Mouse (Mus musculus) gastrocnemius, adult 2 months (tissue): ENCODE measurements around the gene Rps6ka2. TPM values are rescaled to one million over a fixed set of nuclear protein-coding genes. Genes with fewer than 3 reads are reported as not detected.

Experiments
- DNase-seq: peaks from one replicate; pipeline ENCODE4 v3.0.0; 2022
- H3K27ac ChIP-seq: fragments of 200-600 bp; 2 replicates; pipeline ENCODE4 v1.8.1; 2022; ENCODE audit warnings: mild to moderate bottlenecking
- H3K4me3 ChIP-seq: fragments of 200-600 bp; 2 replicates; pipeline ENCODE4 v1.8.1; 2022; ENCODE audit warnings: mild to moderate bottlenecking, moderate library complexity
- CTCF ChIP-seq: fragments of 200-600 bp; IDR thresholded peaks from 2 replicates; pipeline ENCODE4 v1.8.1; 2022; ENCODE audit warnings: antibody characterized with exemption, mild to moderate bottlenecking, moderate library complexity
- intact Hi-C: fragments of 180-260 bp; cut with DNase I; formaldehyde crosslinking; loops from one replicate; pipeline ENCODE4 v1.15.1; 2025
- total RNA-seq, 2 experiments: library from RNA; stranded (reverse); gene quantifications; 2 replicates each; pipeline ENCODE4 v1.2.3; 2021

The Rps6ka2 gene
- total RNA-seq, 2 experiments from 2014 or later: 86.7 to 120 TPM

DNA sequence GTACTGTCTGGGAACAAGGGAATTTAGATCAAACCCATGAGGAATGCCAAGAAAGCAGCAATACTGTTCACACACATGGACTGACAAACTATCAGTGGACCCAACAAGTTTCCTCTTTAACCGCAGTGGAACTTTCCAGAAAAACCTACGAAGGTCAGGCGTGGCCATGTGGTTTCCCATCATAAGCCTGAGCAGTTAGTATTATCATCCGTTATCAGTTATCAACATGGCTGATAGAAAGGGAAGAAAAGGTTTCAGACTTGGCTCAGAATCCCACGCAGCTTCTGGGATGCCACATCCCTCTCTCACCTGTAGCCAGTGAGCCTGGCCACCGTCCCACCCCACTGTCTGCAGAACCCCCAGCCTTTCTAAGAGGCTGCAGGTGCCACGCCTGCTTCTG is 23.4 kb upstream of the Rps6ka2 start:
- no peak overlapping the region for H3K27ac ChIP-seq
- H3K4me3 ChIP-seq: no peak overlapping the region
- intact Hi-C loops: loop anchor here (10.0 kb wide), 1 partner anchor 128 kb away; no protein-coding TSS in a partner anchor
- DNase-seq: no peak
- TF ChIP-seq CTCF: no peak

DNA sequence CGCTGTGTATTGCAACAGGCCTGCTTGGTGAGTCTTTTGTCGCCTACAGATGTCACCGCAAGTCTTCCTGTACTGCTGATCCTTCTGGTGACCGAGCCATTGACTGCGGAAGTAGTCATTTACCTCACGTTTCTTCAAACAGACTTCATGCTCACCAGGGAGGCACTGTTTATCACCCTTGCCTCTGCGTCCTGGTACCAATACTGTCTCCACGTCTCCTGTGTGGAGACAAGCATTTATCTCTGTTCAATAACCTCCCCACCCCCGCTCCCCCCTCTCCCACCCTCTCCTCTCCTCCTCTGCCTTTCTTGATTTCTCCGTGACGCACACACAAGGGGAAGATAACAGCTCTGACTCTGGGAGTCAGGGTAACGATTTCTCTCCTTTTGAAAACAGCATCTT is 22.0 kb upstream of the Rps6ka2 start:
- Histone ChIP-seq H3K4me3 (no peak overlapping the region), H3K27ac (no peak overlapping the region)
- no peak for DNase-seq
- TF ChIP-seq CTCF: no peak
- intact Hi-C loops: loop anchor here (10.0 kb wide), 1 partner anchor 127 kb away; no protein-coding TSS in a partner anchor

DNA sequence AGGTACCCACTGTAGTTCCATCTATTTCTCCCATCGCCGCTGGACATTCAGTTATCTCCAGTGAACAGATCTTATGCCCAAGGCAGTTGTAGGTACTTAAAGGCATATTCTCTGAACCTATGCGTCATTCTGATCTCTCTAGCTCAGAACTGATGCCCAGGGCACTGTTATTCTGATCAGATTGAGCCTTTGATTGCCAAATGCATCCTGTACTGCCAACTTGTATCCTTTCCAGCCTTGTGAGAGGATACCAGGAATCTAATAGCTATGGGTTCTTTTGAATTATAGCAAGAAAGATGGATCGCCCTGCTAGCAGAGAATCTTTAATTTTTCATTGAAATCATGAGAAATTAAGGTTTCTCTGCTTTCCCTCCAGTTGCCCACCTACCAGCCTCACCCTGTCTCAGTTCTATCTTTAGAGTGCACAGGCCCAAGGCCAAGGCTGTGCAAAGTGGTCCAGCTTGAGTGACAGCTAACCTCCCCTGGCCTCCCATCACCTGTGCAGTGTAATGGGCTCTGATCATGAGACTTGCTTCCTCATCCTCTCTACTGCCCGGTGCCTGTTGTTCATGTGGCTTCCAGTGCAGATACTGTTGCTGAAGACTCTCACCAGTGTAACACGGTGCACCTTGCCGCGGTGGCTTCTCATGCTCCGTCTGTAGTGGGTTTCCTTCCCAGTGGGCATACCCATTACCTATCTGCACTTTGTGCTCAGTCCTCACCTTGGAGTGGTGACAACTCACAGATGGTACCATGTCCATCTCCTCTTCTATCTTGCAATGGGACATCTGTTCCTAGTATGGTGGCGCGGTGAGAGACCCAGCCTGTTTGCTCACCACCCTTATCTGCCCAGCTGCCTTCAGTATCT is 20.4 kb upstream of the Rps6ka2 start:
- intact Hi-C loops: loop anchor here (10.0 kb wide), 1 partner anchor 125 kb away; no protein-coding TSS in a partner anchor
- no peak for TF ChIP-seq CTCF
- no peak overlapping the region for H3K4me3 ChIP-seq

DNA sequence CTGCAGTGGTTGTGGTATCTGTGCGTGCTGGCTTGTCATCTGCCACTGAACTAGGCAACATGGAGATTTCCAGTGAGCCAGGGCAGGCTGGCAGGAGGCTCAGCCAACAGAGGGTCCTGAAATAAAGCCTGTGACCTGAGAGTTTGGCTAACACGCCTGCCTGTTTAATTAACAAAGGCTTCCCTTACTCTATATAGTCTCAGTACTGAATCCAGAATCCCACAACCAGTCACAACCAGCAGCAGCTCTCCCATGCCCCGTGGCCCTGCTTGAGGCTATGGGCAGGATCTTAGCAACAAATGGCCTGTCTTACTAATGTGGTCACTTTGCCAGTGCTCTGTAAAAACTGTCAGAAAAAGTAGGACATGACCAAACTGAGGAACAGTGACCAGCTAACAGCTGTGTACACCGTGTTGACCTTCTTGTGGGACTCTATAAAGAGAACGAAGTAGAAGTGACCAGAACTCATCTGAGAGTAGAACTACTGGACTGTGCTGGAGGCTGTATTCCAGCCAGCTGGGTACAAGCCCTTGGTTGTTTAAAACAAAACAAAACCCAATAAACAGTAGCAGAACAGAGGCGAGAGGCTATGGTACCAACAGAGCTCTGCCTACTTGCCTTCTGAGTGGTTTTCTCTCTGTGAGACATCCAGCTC is 18.3 kb upstream of the Rps6ka2 start:
- Histone ChIP-seq H3K4me3 (no peak overlapping the region), H3K27ac (peak overlapping the region; percentile 28; the same call in 1 of the 2 replicates)
- intact Hi-C loops: no loop called here
- DNase-seq: no peak
- TF ChIP-seq CTCF: no peak

More for the DNA sequence above, 20.4 kb upstream of the Rps6ka2 start:
- no peak overlapping the region for H3K27ac ChIP-seq
- DNase-seq: no peak

DNA sequence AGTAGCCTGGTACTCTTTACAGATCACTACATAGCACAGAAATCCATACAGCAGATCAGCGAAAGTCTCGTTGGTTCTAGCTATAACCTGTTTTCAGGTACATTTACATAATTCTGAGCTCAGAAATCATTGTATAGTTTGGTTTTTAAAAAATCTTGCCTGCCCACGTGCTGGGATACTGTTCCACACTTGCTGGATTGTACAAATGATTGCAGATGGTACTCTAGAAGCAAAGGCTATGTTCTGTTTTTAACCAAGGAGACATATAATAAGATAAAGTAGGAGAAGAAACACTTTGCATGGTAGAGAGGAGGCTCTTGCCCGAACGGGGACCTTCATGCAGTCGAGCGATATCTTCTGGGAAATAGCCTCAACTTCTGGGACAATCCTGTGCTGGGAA is 17.3 kb upstream of the Rps6ka2 start:
- DNase-seq: no peak
- no peak overlapping the region for H3K27ac ChIP-seq
- intact Hi-C loops: no loop called here
- no peak for TF ChIP-seq CTCF
- H3K4me3 ChIP-seq: no peak overlapping the region

DNA sequence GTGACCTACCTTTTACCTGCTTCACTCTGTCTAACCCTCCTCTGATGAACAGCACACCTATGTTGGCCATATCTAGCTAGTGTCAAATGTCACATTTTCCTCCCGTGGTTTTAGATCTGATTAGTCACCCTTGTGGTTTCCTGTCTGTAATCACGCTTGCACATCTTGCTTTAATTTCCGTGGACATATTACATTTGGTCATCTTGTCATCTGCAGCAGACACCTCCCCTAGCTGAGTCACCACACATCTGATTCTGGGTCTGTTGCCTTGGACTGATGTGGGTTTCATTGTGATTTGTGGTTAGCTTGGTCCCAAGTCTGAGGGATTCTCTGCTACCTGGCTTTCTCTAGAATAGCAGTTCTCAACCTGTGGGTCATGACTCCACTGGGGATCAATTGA is 6.0 kb upstream of the Rps6ka2 start:
- H3K27ac ChIP-seq: no peak overlapping the region
- no peak for TF ChIP-seq CTCF
- intact Hi-C loops: no loop called here
- H3K4me3 ChIP-seq: no peak overlapping the region
- DNase-seq: no peak

DNA sequence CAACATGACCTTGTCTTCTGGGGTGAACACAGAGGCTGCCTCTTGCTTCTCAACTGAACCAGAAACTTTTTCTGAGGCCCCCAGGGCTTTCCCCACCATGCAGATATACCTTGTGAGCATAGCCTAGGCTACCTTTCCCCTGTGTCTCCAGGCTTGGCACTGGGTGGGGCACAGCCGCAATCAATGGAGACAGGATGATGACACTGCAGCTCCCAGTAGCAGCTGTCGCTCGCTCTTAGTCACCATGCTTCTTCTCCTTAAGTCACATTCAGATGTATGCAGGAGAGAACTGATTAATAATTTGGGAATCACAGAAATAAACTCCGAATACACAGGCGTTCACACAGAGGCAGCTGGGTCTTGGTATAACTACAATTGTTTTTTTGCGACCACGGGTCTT is 4.4 kb upstream of the Rps6ka2 start:
- Histone ChIP-seq H3K4me3 (no peak overlapping the region), H3K27ac (no peak overlapping the region)
- DNase-seq: no peak
- TF ChIP-seq CTCF: no peak
- intact Hi-C loops: no loop called here

DNA sequence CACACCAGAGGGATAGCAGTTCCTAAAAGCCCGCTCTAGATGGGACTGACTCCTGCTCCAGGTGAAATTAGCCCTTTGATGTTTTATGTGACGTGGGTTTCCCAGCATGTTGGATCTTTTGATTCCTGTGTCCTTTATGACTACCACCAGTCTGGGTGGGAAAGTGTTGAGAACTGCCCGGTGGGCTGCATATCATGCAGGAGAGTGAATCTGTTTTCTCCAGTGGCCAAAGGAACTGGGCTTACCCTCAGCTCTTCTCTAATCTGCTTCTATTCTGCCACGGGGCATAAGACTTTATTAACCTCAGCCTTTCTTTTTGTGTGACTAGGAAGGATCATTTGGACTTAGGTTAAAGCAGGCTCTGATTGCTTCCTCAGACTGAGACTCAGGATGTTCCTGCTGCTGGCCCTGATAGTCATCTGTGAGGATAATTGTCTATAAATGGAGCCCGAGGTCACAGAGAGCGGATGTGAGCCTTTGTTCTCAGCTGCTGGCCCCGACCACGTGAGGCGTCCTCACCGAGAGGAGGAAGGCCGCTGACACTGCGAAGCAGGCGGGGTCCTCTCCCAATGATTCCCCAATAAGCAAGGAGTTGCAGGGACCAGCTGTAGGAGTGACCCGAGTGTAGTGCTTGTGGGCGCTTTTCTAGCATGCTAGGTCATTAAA is 821 bp upstream of the Rps6ka2 start:
- no peak for TF ChIP-seq CTCF
- Histone ChIP-seq H3K4me3 (peak overlapping the region; percentile 90), H3K27ac (peak overlapping the region; percentile 90)
- peak; percentile 75 for DNase-seq
- intact Hi-C loops: no loop called here

DNA sequence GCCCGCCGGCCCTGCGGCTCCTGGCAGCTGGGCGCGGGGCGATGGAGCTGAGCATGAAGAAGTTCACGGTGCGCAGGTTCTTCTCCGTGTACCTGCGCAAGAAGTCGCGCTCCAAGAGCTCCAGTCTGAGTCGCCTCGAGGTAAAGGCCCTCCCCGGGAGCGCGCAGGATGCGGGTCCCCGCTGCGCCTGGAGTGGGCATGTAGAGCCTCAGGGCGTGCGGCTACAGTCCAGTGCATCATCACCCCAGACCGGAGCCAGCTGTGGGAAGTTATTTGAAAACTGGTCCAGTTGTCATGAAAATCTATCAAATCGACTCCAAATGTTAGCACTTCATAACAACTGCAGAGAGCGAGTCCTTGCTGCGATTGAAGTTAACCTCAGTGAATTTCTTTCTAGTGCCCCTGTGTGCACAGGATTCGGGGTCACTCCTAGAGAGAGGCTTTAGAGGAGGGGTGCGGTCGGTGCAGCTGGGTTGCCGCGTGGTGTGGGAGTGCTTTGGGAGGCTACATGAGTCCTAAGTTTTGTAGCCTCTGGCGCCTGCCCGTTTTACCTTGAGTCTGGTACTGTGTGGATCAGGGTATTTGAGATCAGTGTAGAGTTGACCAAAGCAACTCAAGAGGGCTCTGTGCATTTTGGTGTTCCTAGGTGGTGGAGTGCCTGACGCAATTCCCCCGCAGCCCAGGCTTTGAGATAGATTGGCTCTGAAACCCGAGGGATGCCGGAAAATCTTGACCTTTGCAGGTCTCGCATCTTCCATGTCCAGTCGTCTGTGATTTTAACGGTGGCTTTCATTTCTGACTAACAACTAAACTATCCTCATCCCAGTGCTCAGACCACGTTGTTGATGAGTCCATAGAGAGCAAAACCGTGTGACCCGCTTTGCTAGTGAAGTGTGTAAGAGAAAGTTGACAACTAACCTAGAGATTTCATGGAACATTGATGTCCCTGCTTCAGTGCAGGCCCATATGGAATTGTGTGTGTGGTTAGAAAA is 685 bp downstream of the Rps6ka2 start:
- intact Hi-C loops: no loop called here
- DNase-seq: no peak
- no peak for TF ChIP-seq CTCF
- Histone ChIP-seq H3K4me3 (peak overlapping the region; percentile 90), H3K27ac (peak overlapping the region; percentile 85)

DNA sequence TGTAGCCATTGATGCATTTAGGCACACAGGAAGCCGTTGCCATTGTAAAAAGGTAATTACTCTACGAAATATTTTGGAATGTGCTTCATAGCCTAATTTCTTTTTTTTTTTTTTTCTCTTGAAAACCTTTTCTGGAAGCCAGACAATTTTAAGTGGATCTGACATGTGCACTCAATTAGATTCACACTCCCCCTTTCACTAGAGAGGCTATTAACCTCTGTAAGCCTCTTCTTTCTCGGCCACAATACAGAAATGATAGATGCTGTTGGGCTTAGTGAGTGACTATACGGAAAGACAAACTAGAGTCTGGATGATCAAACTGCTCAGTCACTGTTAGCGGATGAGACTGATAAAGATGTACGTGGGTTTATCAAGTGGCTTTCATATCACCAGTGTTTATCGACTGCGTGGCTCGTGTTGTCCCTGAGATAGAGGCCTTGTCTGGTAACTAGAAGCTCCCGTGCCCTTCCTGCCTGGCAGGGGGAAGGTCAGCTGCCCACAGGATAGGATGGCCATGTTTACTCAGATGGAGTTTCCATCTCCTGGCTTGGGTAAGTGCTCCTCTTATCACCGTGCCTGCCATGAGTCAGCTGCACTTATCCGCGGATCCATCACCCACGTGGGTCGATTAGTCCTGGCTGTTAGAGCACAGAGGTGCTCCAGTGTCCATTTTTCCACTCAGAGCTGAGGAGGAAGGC is 3.6 kb downstream of the Rps6ka2 start:
- TF ChIP-seq CTCF: no peak

DNA sequence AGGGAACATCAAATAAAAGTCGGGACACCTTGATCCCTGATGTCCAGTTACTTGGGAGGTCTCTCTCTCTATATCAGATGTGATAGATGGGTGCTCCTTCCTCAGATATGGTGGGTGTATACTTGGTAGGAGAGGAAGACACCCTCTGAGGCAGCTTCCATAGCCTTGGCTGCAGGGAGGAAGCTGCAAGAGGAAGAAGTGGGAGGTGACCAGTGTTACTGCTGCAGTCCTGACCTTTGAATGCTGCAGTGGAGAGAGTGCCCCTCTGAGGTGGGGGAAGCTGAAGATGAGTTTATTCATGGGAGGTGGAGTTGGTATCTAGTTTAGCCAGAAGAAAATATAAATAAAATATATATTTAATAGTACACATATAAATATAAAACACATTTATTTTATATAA is 5.4 kb downstream of the Rps6ka2 start:
- peak overlapping the region; percentile 16; the same call in 1 of the 2 replicates for H3K27ac ChIP-seq
- intact Hi-C loops: loop anchor here (5.0 kb wide), 1 partner anchor 33 kb away; no protein-coding TSS in a partner anchor
- no peak for DNase-seq
- no peak for TF ChIP-seq CTCF
- no peak overlapping the region for H3K4me3 ChIP-seq

More for the DNA sequence above, 3.6 kb downstream of the Rps6ka2 start:
- Histone ChIP-seq H3K4me3 (peak overlapping the region; percentile 5; the same call in 1 of the 2 replicates), H3K27ac (peak overlapping the region; percentile 77)
- intact Hi-C loops: no loop called here
- DNase-seq: peak; percentile 48
